Mouse (Mus musculus) heart, postnatal 0 days (tissue): Measurements from ENCODE around the gene Tmem126a. TPM values are rescaled to one million over a fixed set of nuclear protein-coding genes. Genes with fewer than 3 reads are reported as not detected.

Source experiments
- ATAC-seq: fragments of 200-750 bp; cut with Nextera tagmentation; 2 replicates; pipeline ENCODE4 v1.8.0; 2017; ENCODE audit warnings: low read depth, moderate number of reproducible peaks, moderate library complexity; ENCODE audit not compliant: insufficient read depth
- DNase-seq: peaks from one replicate; pipeline ENCODE4 v3.0.0-alpha.2; 2016; ENCODE audit warnings: low spot score
- H3K27ac ChIP-seq: fragments of 300-500 bp; sonication (generic); 2 replicates; pipeline ENCODE4 v1.5.1; 2014; ENCODE audit warnings: low read depth, mild to moderate bottlenecking
- H3K27me3 ChIP-seq: fragments of 300-500 bp; sonication (generic); 2 replicates; pipeline ENCODE4 v1.6.1; 2014; ENCODE audit warnings: low read length, mixed read lengths; ENCODE audit not compliant: control insufficient read depth, insufficient read depth
- H3K36me3 ChIP-seq: fragments of 300-500 bp; sonication (generic); replicated peaks from 2 replicates; pipeline ENCODE4 v1.6.1; 2014; ENCODE audit warnings: low read length, mixed read lengths; ENCODE audit not compliant: control insufficient read depth, insufficient read depth
- H3K4me1 ChIP-seq: fragments of 300-500 bp; sonication (generic); 2 replicates; pipeline ENCODE4 v1.6.1; 2014; ENCODE audit warnings: antibody characterized with exemption; ENCODE audit not compliant: control insufficient read depth, insufficient read depth
- H3K4me2 ChIP-seq: fragments of 300-500 bp; sonication (generic); 2 replicates; pipeline ENCODE4 v1.6.1; 2014; ENCODE audit warnings: low read depth, mild to moderate bottlenecking, low read length, moderate library complexity
- H3K4me3 ChIP-seq: fragments of 300-500 bp; sonication (generic); 2 replicates; pipeline ENCODE4 v1.5.1; 2014; ENCODE audit warnings: low read depth, low read length
- H3K9ac ChIP-seq: fragments of 300-500 bp; sonication (generic); replicated peaks from 2 replicates; pipeline ENCODE4 v1.6.1; 2014; ENCODE audit warnings: low read depth, low read length, mixed read lengths
- H3K9me3 ChIP-seq: fragments of 300-500 bp; sonication (generic); replicated peaks from 2 replicates; pipeline ENCODE4 v1.6.1; 2016; ENCODE audit warnings: low read length; ENCODE audit not compliant: control insufficient read depth
- CTCF ChIP-seq: IDR thresholded peaks from 2 replicates; pipeline ENCODE4 v1.5.1; 2016; ENCODE audit warnings: antibody characterized with exemption, control low read depth, low read depth
- EP300 ChIP-seq: IDR thresholded peaks from 2 replicates; pipeline ENCODE4 v1.6.1; 2016; ENCODE audit warnings: antibody characterized with exemption, low read depth
- WGBS: fragments of 180-500 bp; shearing (Covaris S2); extraction: QIAGEN DNeasy Blood & Tissue Kit; methylation state at CpG from one replicate; pipeline ENCODE4 v1.1.7; 2014; 5-methylcytosine and 5-hydroxymethylcytosine counted together
- polyA plus RNA-seq: library from polyadenylated mRNA; unstranded; fragments of >200 nt; fragmentation: Nextera tagmentation; extraction: Ambion mirVana; gene quantifications from 2 replicates; pipeline ENCODE4 v1.2.1, GENCODE M21; 2015
- total RNA-seq: library from RNA; depleted of rRNA; stranded (reverse); fragments of >200 nt; gene quantifications from 2 replicates; pipeline ENCODE4 v1.2.3, GENCODE M21; 2014; ENCODE audit warnings: low replicate concordance; rRNA removed

Tmem126a gene
- total and polyA plus RNA-seq, 2 experiments from 2014 or later: 107 to 185 TPM

GRCm38 (mm10) chr7:90427006-90427405 lies 30.0 kb downstream of the Tmem126a start:
- peak overlapping the region; percentile 15; the same call in 1 of the 2 replicates for H3K9ac ChIP-seq

GRCm38 (mm10) chr7:90426020-90427001 lies 30.7 kb downstream of the Tmem126a start, which contains the start of gene Ccdc89:
Gene Ccdc89 (plus strand): TSS chr7:90426577.
- 19% methylated on average over 29 of the region's 29 CpGs for WGBS
- H3K36me3 ChIP-seq: no peaks in the 10 kb centered on the region

More at GRCm38 (mm10) chr7:90427006-90427405, 30.0 kb downstream of the Tmem126a start:
- H3K4me2 ChIP-seq: peak overlapping the region; percentile 91
- no peak overlapping the region for H3K27ac ChIP-seq
- no peaks in the 10 kb centered on the region for H3K36me3 ChIP-seq
- TF ChIP-seq CTCF: no peak
- TF ChIP-seq EP300: no peak
- H3K4me1 ChIP-seq: peaks cover 5% of the 10 kb centered on the region
- DNase-seq (no peak), ATAC-seq (no peak)
- no peaks in the 10 kb centered on the region for H3K27me3 ChIP-seq
- peak overlapping the region; percentile 52 for H3K4me3 ChIP-seq
- H3K9me3 ChIP-seq: no peaks in the 10 kb centered on the region
- WGBS: 54% methylated on average over 9 of the region's 9 CpGs

GRCm38 (mm10) chr7:90409934-90410333 lies 47.1 kb downstream of the Tmem126a start:
- ATAC-seq (no peak), DNase-seq (peak; percentile 52)
- TF ChIP-seq CTCF (peak; percentile 87), EP300 (no peak)
- no peak overlapping the region for H3K4me2 ChIP-seq
- no peak overlapping the region for H3K4me3 ChIP-seq
- no peaks in the 10 kb centered on the region for H3K4me1 ChIP-seq
- WGBS: 47% methylated on average over 3 of the region's 3 CpGs
- H3K9me3 ChIP-seq: no peaks in the 10 kb centered on the region
- no peak overlapping the region for H3K9ac ChIP-seq
- no peak overlapping the region for H3K27ac ChIP-seq
- H3K36me3 ChIP-seq: no peaks in the 10 kb centered on the region
- H3K27me3 ChIP-seq: no peaks in the 10 kb centered on the region

More at GRCm38 (mm10) chr7:90426020-90427001, 30.7 kb downstream of the Tmem126a start, which contains the start of gene Ccdc89:
- no peaks in the 10 kb centered on the region for H3K9me3 ChIP-seq
- H3K9ac ChIP-seq: peak within 1 kb of the TSS; percentile 33; the same call in 1 of the 2 replicates
- ATAC-seq (peak; percentile 100), DNase-seq (peak; percentile 97)
- H3K4me1 ChIP-seq: peaks cover 5% of the 10 kb centered on the region
- H3K27me3 ChIP-seq: no peaks in the 10 kb centered on the region
- peak within 1 kb of the TSS; percentile 91 for H3K4me2 ChIP-seq
- peak within 1 kb of the TSS; percentile 52 for H3K4me3 ChIP-seq
- peak within 1 kb of the TSS; percentile 20; the same call in 1 of the 2 replicates for H3K27ac ChIP-seq
- no peak for TF ChIP-seq EP300
- TF ChIP-seq CTCF: no peak

Other genes starting within 250 kb of the Tmem126a start
- not detected in 2 replicates for gene Ccdc83, start 191.5 kb downstream of the Tmem126a start, total RNA-seq
- not detected in 2 replicates for gene Ccdc83, start 191.5 kb downstream of the Tmem126a start, polyA plus RNA-seq
- 4.6 and 7.0 TPM in 2 replicates for gene Sytl2, start 155.0 kb downstream of the Tmem126a start, total RNA-seq
- 8.0 and 8.7 TPM in 2 replicates for gene Sytl2, start 155.0 kb downstream of the Tmem126a start, polyA plus RNA-seq
- gene Ccdc89, start 30.7 kb downstream of the Tmem126a start, total RNA-seq: not detected in 2 replicates
- gene Ccdc89, start 30.7 kb downstream of the Tmem126a start, polyA plus RNA-seq: 0.30 and 0.51 TPM in 2 replicates
- 49.3 and 55.3 TPM in 2 replicates for gene Crebzf, start 14.5 kb downstream of the Tmem126a start, total RNA-seq
- 10.6 and 11.3 TPM in 2 replicates for gene Crebzf, start 14.5 kb downstream of the Tmem126a start, polyA plus RNA-seq
- gene Tmem126b, start 18.8 kb upstream of the Tmem126a start, total RNA-seq: 6.8 and 12.7 TPM in 2 replicates
- 30.6 and 35.7 TPM in 2 replicates for gene Tmem126b, start 18.8 kb upstream of the Tmem126a start, polyA plus RNA-seq
- gene Dlg2, start 19.4 kb upstream of the Tmem126a start, total RNA-seq: 2.3 and 8.6 TPM in 2 replicates
- gene Dlg2, start 19.4 kb upstream of the Tmem126a start, polyA plus RNA-seq: 1.3 and 2.1 TPM in 2 replicates